Mouse (Mus musculus) layer of hippocampus, postnatal 10 days (tissue): ENCODE measurements at regions not wholly inside any gene's neighbourhood (a gene's known extent, or its start where the extent isn't known, plus 50 kb on each side); places are given as distances from the start of the nearest gene placed in this dataset.

ENCODE experiments used
- DNase-seq, 2 experiments: peaks; one replicate each; pipeline ENCODE4 v3.0.0; 2021; ENCODE audit warnings: low spot score in 2 of 2

GRCm38 (mm10) chr9:41593998-41594397, 432.5 kb upstream of the Ubash3b start:
- no peak for DNase-seq

GRCm38 (mm10) chr9:41592900-41593690, 431.6 kb upstream of the Ubash3b start:
- no peak for DNase-seq

- DNase-seq = no peak
These were observed 430.6 kb upstream of the Ubash3b start for GRCm38 (mm10) chr9:41592101-41592500.

GRCm38 (mm10) chr9:41590164-41590563, 428.7 kb upstream of the Ubash3b start:
- DNase-seq = peak; percentile 52 to 53

GRCm38 (mm10) chr9:41588466-41589425, 427.2 kb upstream of the Ubash3b start:
- no peak for DNase-seq

GRCm38 (mm10) chr9:41587762-41588161, 426.3 kb upstream of the Ubash3b start:
- DNase-seq = no peak

GRCm38 (mm10) chr9:41586966-41587570, 425.6 kb upstream of the Ubash3b start:
- no peak for DNase-seq

GRCm38 (mm10) chr9:41586291-41586690, 424.8 kb upstream of the Ubash3b start:
- peak in 1 of 2 experiments; percentile 44 for DNase-seq

- no peak for DNase-seq
These were observed 424.3 kb upstream of the Ubash3b start for GRCm38 (mm10) chr9:41585771-41586170.

GRCm38 (mm10) chr9:41585012-41585411, 423.5 kb upstream of the Ubash3b start:
- DNase-seq = peak in 1 of 2 experiments; percentile 42

GRCm38 (mm10) chr9:41583711-41584329, 422.3 kb upstream of the Ubash3b start:
- DNase-seq = peak; percentile 46 to 55

GRCm38 (mm10) chr9:41583276-41583675, 421.8 kb upstream of the Ubash3b start:
- DNase-seq = no peak

GRCm38 (mm10) chr9:41582711-41583236, 421.3 kb upstream of the Ubash3b start:
- DNase-seq = no peak

GRCm38 (mm10) chr9:41582171-41582570, 420.7 kb upstream of the Ubash3b start:
- DNase-seq = peak in 1 of 2 experiments; percentile 41

- no peak for DNase-seq
These were observed 420.2 kb upstream of the Ubash3b start for GRCm38 (mm10) chr9:41581741-41582140.

GRCm38 (mm10) chr9:41581152-41581551, 419.7 kb upstream of the Ubash3b start:
- DNase-seq = peak in 1 of 2 experiments; percentile 57

GRCm38 (mm10) chr9:41580611-41581041, 419.1 kb upstream of the Ubash3b start:
- DNase-seq = peak; percentile 76 to 80

GRCm38 (mm10) chr9:41580067-41580466, 418.6 kb upstream of the Ubash3b start:
- DNase-seq = peak in 1 of 2 experiments; percentile 41

- peak; percentile 56 to 73 for DNase-seq
These were observed 417.9 kb upstream of the Ubash3b start for GRCm38 (mm10) chr9:41579107-41580014.
